Mouse (Mus musculus): ENCODE measurements around the gene Gimap5.
A peak's percentile ranks its signal among the peaks of the same experiment; 100 is the strongest.

The Gimap5 gene

GRCm38 (mm10) chr6:48739780-48740055 lies 6.3 kb upstream of the Gimap5 start:
- DNase-seq (ENCODE audit: low spot score in 2 of 2) = no peak

DNA sequence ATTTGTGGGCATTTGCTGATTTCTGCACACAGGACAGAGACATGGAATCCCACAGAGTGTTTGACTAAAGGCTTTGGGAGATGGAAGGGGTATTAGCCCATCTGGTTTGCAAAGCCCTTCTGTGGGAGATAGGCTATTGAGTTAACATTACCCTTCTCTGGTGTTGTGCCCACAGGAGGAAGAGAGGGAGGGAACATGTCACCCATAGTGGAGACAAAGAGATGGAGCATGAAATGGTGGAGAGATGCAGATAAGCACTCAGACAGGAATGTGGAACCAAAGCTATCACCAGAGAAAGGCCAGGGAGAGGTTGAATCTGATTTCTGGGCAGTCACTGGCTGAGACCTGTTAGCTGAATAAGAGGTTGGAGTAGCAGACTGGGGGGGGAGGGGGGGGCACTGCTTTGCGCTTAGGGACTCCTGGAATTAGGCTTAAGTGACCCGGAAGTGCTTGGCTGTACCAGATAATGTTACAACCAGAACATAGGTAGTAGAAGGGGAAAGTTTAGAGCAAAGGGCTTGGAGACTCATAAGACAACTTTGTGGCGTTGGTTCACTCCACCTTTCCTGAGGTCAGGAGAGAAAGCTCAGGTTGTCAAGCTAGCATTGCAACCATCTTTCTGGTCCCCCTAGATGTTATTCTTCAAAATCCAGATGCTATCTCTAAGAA lies 5.4 kb upstream of the Gimap5 start:
- no peak for DNase-seq (ENCODE audit: low spot score in 2 of 2)

- no peak for DNase-seq (ENCODE audit: low spot score in 2 of 2)
These were observed 4.7 kb upstream of the Gimap5 start for GRCm38 (mm10) chr6:48741273-48741672.

DNA sequence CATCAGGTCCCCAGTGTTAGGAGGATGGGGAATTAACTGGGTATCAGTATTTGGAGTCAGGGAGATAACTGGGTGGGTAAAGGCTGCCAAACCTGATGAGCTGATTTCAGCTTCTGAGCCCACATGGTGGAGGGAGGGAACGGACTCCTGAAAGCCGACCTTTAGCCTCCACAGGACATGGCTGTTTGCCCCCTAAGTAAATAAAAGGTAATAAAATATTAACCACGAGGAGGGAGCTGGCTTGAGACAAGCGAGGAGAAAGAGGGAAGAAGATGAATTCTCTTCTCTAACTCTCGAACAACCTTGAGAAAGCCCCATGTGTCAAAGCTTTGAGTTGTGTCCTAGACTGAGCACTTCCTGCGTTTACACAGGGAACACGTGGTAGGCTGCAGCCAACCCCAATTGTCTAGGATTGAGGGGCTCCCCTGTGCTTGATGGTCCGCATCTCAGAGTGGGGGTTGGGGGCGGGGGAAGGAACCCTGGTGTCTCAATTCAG lies 4.2 kb upstream of the Gimap5 start:
- no peak for DNase-seq (ENCODE audit: low spot score in 2 of 2)

DNA sequence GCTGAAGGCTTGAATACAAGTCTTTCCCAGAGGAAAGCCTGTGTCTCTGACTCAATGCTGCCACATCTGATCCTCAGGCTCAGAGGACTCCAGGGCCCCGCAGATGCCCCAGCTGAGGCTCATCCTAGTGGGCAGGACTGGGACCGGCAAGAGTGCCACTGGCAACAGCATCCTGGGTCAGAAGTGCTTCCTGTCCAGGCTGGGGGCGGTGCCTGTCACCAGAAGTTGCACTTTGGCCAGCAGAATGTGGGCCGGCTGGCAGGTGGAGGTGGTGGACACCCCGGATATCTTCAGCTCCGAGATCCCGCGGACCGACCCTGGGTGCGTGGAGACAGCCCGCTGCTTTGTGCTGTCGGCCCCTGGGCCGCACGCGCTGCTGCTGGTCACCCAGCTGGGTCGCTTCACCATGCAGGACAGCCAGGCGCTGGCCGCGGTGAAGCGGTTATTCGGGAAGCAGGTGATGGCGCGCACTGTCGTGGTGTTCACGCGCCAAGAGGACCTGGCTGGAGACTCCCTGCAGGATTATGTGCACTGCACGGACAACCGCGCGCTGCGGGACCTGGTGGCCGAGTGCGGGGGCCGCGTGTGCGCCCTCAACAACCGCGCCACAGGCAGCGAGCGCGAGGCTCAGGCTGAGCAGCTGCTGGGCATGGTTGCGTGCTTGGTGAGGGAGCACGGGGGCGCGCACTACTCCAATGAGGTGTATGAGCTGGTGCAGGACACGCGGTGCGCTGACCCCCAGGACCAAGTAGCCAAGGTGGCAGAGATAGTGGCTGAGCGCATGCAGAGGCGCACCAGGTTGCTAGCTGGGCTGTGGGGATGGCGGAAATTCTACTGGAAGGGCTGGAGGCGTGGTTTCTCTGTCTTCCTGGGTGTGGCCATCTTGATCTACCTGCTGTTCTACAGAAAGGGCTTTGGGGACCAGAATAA lies 3.3 kb upstream of the Gimap5 start:
- no peak for DNase-seq (ENCODE audit: low spot score in 2 of 2)

GRCm38 (mm10) chr6:48745490-48745889 lies 507 bp upstream of the Gimap5 start:
- no peak for DNase-seq (ENCODE audit: low spot score in 2 of 2)

DNA sequence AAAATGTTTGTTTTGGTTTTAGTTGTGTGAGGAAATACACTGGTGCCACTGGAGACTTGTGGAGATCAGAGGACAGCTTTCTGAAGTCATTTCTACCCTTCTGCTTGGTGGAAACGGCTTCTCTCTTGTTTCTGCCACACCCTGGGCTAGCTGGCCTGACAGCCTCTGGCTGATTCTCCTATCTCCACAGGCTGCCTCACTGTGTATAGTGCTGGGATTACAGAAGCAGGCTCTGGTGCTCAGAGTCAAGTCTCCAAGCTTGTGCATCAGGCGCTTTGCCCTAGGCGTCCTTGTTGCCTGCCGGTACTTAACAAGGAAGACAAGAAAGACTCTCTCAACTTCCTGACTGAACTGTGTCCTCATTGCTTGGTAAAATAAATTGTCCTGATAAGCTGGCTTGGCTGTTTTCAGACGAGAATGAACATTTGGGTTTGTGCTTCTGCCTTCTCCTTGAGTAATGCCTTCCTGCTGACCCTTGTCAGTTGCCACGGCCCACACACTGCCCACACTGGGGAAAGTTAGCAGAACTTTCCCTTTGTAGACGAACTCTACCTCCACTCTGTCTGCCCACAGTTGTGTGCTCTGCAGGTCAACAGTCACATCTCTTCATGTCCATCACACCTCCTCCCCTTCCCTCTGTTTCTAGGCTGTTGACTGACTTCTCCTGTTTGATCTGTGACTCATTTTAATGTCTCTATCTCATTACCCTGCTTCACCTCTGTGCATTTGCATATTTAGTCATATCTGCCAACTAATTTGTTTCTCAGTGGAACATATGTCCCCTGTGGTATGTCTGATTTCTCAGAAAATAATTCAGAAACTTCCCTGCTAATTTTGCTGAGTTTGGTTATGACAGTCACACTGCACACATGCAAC lies 1.3 kb downstream of the Gimap5 start:
- no peak for DNase-seq (ENCODE audit: low spot score in 2 of 2)

- DNase-seq (ENCODE audit: low spot score in 2 of 2) = no peak
These were observed 17.7 kb downstream of the Gimap5 start for GRCm38 (mm10) chr6:48763567-48764270.

DNA sequence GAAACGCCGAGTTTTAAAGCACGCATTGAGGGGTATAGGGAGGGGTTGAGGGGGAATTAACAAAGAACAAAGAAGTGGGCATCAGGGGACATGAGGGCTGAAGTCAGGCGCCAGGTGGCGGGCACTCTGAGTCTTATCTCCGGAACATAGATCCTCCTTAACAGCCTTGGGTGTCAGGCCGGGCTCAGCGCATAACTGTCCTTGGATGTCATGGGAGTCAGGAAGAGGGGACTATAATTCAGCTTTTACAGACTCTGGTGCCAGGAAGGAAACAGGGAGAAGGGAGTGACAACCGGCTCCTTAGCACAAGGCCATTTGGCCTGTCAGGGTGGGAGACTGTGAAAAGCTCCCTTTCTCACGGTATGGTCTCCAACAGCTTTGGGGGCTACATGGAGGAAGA lies 18.5 kb downstream of the Gimap5 start:
- no peak for DNase-seq (ENCODE audit: low spot score in 2 of 2)

DNA sequence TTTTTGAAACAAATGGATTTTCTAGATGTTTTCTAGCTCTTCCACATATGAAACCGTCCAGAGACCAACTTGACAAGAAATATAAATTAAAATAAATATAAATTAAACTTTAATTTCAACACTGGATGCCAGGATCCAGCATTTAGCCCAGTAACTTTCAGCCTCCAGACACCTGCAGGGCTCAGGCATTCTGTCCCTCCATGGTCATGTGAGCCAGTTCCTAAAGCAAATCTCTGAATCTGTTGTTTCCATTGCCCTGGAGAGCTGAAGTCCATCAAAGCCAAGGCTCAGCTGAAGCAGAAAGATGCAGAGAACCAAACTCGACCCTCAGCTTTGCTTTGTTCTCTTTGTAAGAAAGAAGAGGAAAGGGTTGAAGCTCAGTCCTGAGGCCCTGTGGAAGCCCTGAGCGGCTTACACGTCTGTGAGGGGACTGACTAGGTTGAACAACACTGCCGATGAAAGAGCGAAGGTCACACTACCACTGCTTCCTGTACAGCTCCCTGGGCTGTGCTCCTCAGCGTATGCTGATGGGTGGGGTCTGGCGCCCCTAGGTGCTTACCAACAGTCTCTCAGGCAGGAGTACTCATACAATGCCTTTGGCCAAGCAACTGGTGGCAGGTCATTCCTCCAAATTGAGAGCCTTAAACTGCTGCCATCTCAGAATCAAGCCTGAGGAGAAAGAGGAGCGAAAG lies 22.3 kb downstream of the Gimap5 start:
- no peak for DNase-seq (ENCODE audit: low spot score in 2 of 2)

DNA sequence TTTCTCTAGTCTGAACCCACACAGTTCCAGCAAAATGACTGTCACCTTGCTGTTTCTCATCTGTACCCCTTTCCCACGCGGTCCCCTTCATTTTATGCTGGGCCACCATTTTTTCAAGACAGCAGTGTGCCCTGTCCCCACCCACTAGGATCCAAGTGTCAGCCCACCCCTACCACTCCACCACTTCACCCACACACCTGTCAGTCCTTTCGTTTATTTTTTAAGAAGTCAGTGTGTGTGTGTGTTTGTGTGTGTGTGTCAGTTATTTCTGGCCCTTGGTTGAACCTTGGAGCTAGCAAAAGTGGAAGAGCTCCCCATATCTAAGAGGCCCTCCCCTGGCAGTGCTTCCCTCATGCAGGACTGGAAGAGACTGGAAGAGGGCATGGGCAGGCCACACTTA lies 22.9 kb downstream of the Gimap5 start:
- no peak for DNase-seq (ENCODE audit: low spot score in 2 of 2)

- no peak for DNase-seq (ENCODE audit: low spot score in 2 of 2)
These were observed 24.7 kb downstream of the Gimap5 start, which contains the start of gene Gimap3 for GRCm38 (mm10) chr6:48770696-48771095. Gimap3 (minus strand) TSS chr6:48770851.

GRCm38 (mm10) chr6:48772030-48772429 lies 26.0 kb downstream of the Gimap5 start:
- peak; percentile 75 to 83 for DNase-seq (ENCODE audit: low spot score in 2 of 2)

DNA sequence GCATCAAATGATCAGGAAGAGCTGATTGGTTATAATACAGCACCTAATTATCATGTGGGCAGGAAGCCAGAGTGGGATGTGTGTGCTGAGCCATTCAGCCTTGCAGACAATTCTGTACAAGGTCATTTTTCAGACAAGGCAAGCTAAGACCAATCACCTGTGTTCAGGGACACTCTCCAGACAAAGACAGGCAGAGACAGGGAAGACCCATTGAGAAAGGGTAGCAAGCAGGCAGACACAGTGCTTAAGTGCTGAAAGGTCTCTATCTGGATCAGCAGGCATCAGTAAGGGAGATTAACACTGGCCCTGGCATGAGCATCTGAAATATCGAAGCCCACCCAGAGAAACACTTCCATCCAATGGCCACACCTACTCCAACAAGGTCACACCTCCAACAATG lies 38.4 kb downstream of the Gimap5 start:
- DNase-seq (ENCODE audit: low spot score in 2 of 2) = no peak

- peak; percentile 55 to 73 for DNase-seq (ENCODE audit: low spot score in 2 of 2)
These were observed 39.2 kb downstream of the Gimap5 start for GRCm38 (mm10) chr6:48785189-48785588.

DNA sequence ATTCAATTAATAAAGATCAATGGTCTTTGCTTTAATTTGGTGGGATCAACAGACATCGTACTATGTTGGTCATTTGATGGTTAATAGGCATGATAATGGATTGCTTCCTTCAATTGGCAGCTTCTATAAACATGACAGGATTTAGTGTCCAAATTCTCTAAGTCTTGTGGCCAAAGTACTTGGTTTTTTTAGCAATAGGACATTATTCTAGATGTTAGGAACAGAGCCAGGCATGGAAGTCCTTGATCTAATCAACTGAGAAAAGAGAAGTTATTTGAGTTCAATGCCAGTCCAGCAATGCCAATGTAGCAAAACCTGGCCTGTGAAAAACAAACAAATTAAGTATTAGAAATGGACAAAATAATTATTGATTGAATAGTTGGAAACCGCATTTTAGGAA lies 39.6 kb downstream of the Gimap5 start:
- no peak for DNase-seq (ENCODE audit: low spot score in 2 of 2)

DNA sequence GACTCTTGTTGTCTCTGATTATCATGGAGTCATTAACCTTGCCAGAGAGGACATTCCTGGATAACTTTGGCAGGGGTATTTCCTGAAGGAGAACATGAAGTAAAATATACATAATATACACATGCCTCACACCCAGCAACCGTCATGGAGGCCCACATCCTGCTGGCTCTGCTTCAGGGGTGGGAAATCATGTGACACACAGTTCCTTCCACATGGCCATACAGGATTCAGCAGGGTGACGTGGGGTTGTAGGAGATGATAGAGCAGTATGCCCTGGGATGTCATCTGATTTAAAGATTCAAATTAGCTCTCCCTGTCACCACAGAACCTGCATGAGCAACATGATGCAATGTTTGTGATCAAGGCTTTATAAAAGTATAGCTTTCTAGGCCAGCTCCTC lies 41.9 kb downstream of the Gimap5 start:
- DNase-seq (ENCODE audit: low spot score in 2 of 2) = no peak

DNA sequence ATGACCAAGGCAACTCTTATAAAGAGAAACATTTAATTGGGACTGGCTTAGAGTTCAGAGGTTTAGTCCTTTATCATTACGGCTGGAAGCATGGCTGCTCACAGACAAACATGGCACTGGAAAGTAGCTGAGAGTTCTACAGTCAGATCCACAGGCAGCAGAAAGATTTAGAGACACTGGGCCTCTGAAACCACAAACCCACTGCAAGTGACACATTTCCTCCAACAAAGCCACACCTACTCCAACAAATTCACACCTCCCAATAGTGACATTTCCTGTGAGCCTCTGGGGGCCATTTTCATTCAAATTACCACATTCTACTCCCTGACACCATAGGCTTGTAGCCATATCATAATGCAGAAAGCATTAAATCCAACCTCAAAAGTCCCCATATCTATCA lies 55.9 kb downstream of the Gimap5 start:
- no peak for DNase-seq (ENCODE audit: low spot score in 2 of 2)

DNA sequence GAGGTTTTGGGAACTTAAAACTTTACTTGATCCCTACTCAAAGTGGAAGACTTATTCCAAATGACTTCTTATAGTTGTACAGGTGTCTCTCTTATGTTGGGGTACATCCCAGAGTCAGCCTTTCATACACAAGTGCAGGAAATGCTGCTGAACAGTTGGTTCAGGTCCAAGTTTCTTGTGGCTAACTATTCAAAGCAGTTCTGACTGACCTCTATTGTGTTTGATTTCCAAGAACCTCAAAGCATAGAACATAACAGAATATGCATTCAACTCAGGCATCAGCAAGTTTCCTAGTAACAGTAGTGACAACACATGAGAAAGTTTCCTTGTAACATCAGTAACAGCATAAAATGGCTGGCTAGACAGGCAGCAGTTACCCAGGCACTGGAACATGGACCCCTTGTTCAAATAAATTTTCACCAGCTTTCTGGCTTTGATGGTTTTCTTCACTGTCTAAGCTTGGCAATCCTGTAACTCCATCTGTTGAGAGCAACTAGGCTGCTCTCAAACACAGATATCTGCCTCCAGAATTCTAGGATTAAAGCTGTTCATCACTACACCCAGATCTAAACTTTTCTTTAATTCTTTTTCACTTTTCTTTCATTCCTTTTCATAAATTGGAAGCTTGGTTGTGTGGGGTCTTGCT lies 57.5 kb downstream of the Gimap5 start:
- DNase-seq (ENCODE audit: low spot score in 2 of 2) = no peak

Data from heart, adult 9 months (tissue).